Mouse (Mus musculus): Measurements from ENCODE around the gene Sdhc. TPM values are rescaled to one million over a fixed set of nuclear protein-coding genes. Genes with fewer than 3 reads are reported as not detected.

Sdhc gene
- total and polyA plus RNA-seq, 3 experiments, result 87.5 to 205 (median 153) TPM

GRCm38 (mm10) chr1:171190832-171191231, 40.4 kb upstream of the Sdhc start:
- H3K36me3 ChIP-seq (replicated peaks in 1 of 2; ENCODE audit: control insufficient read depth in 1 of 2, insufficient read depth in 1 of 2, low read length in 1 of 2), result no peaks in the 10 kb centered on the region
- no peak overlapping the region for H3K9ac ChIP-seq (ENCODE audit: insufficient read depth, low read depth)
- in situ Hi-C loops (cut with MboI; ENCODE audit: low pct_ligation_motif_present, low pct_unique_long_range_greater_than_20kb, low sequenced_read_pairs), result no loop called here
- TF ChIP-seq RAD21 (IDR thresholded peaks at IDR 0.05; ENCODE audit: low read depth, low read length) (no peak), POLR2AphosphoS2 (IDR thresholded peaks at IDR 0.05; ENCODE audit: low read depth, low read length) (no peak), IRF4 (IDR thresholded peaks at IDR 0.05; ENCODE audit: low read depth, low read length) (no peak), TBP (conservative IDR thresholded peaks at IDR 0.05; ENCODE audit: low read depth, low read length) (no peak), ZC3H11A (IDR thresholded peaks at IDR 0.05; ENCODE audit: low read depth, low read length) (no peak), MYC (IDR thresholded peaks at IDR 0.05; ENCODE audit: low read depth, low read length) (no peak), MEF2A (IDR thresholded peaks at IDR 0.05; ENCODE audit: borderline replicate concordance, low read depth, low read length) (no peak), E2F4 (IDR thresholded peaks at IDR 0.05; ENCODE audit: insufficient replicate concordance, low read depth, low read length) (no peak), USF1 (IDR thresholded peaks at IDR 0.05; ENCODE audit: low read depth, low read length) (no peak), EP300 (IDR thresholded peaks at IDR 0.05; ENCODE audit: low read length) (no peak), NELFE (IDR thresholded peaks at IDR 0.05; ENCODE audit: low read depth, low read length) (no peak), SIN3A (IDR thresholded peaks at IDR 0.05; ENCODE audit: low read length) (no peak), ZNF384 (IDR thresholded peaks at IDR 0.05; ENCODE audit: low read depth, low read length) (no peak), CHD1 (IDR thresholded peaks at IDR 0.05; ENCODE audit: low read depth, low read length) (no peak), TCF12 (IDR thresholded peaks at IDR 0.05; ENCODE audit: low read depth, low read length) (no peak), KAT2A (IDR thresholded peaks at IDR 0.05; ENCODE audit: insufficient replicate concordance, low read length) (no peak), ZMIZ1 (IDR thresholded peaks at IDR 0.05; ENCODE audit: low read depth, low read length) (no peak), USF2 (conservative IDR thresholded peaks at IDR 0.05; ENCODE audit: low read depth, low read length) (no peak)
- no peaks in the 10 kb centered on the region for H3K9me3 ChIP-seq (replicated peaks; ENCODE audit: low read length)
- no peak overlapping the region for H3K4me2 ChIP-seq (ENCODE audit: insufficient read depth, low read depth, poor library complexity, severe bottlenecking)
- peaks cover 15% of the 10 kb centered on the region for H3K27me3 ChIP-seq (replicated peaks)
- H3K79me2 ChIP-seq (replicated peaks; ENCODE audit: control insufficient read depth, extremely low read depth, insufficient read depth, poor library complexity, severe bottlenecking), result no peaks in the 10 kb centered on the region
- dilution Hi-C loops (cut with MboI; ENCODE audit: extremely low pct_ligation_motif_present, extremely low pct_unique_long_range_greater_than_20kb, low sequenced_read_pairs), result no loop called here
- no peak overlapping the region for H3K4me3 ChIP-seq (replicated peaks in 1 of 3; ENCODE audit: low read depth in 2 of 3, low read length in 2 of 3, poor library complexity in 1 of 3)
- no peaks in the 10 kb centered on the region for H3K4me1 ChIP-seq (ENCODE audit: control insufficient read depth in 1 of 2, insufficient read depth in 2 of 2)
- no peak for DNase-seq (ENCODE audit: extremely low read depth)
- H3K27ac ChIP-seq (ENCODE audit: insufficient read depth, low read depth), result no peak overlapping the region

- Histone ChIP-seq H3K4me3 (replicated peaks in 1 of 3; ENCODE audit: low read depth in 2 of 3, low read length in 2 of 3, poor library complexity in 1 of 3) (no peak overlapping the region), H3K36me3 (replicated peaks in 1 of 2; ENCODE audit: control insufficient read depth in 1 of 2, insufficient read depth in 1 of 2, low read length in 1 of 2) (no peaks in the 10 kb centered on the region), H3K79me2 (replicated peaks; ENCODE audit: control insufficient read depth, extremely low read depth, insufficient read depth, poor library complexity, severe bottlenecking) (no peaks in the 10 kb centered on the region), H3K27ac (ENCODE audit: insufficient read depth, low read depth) (no peak overlapping the region), H3K4me1 (ENCODE audit: control insufficient read depth in 1 of 2, insufficient read depth in 2 of 2) (peaks cover 0 to 2% of the 10 kb centered on the region in 2 experiments; a peak in 1 of 4 replicates), H3K27me3 (replicated peaks) (peaks cover 6% of the 10 kb centered on the region), H3K9ac (ENCODE audit: insufficient read depth, low read depth) (no peak overlapping the region), H3K4me2 (ENCODE audit: insufficient read depth, low read depth, poor library complexity, severe bottlenecking) (no peak overlapping the region), H3K9me3 (replicated peaks; ENCODE audit: low read length) (no peaks in the 10 kb centered on the region)
- TF ChIP-seq USF1 (IDR thresholded peaks at IDR 0.05; ENCODE audit: low read depth, low read length) (no peak), TBP (conservative IDR thresholded peaks at IDR 0.05; ENCODE audit: low read depth, low read length) (no peak), ZKSCAN1 (IDR thresholded peaks at IDR 0.05; ENCODE audit: borderline replicate concordance, low read depth, low read length) (no peak), RAD21 (IDR thresholded peaks at IDR 0.05; ENCODE audit: low read depth, low read length) (no peak), UBTF (IDR thresholded peaks at IDR 0.05; ENCODE audit: low read depth, low read length) (no peak), TCF12 (IDR thresholded peaks at IDR 0.05; ENCODE audit: low read depth, low read length) (no peak)
- in situ Hi-C loops (cut with MboI; ENCODE audit: low pct_ligation_motif_present, low pct_unique_long_range_greater_than_20kb, low sequenced_read_pairs), result no loop called here
- no peak for DNase-seq (ENCODE audit: extremely low read depth)
- dilution Hi-C loops (cut with MboI; ENCODE audit: extremely low pct_ligation_motif_present, extremely low pct_unique_long_range_greater_than_20kb, low sequenced_read_pairs), result no loop called here
Measured at GRCm38 (mm10) chr1:171189476-171190114, 39.2 kb upstream of the Sdhc start.

Measured in CH12.LX (cell line).